Mouse (Mus musculus) G1E (cell line): ENCODE results near the gene Ppp1r32.

Source experiments
- CTCF ChIP-seq: IDR thresholded peaks from 2 replicates; pipeline ENCODE4 v1.5.1; 2012; ENCODE audit warnings: low read depth, low read length, inconsistent platforms, mixed read lengths
- GATA1 ChIP-seq: IDR thresholded peaks from 2 replicates; pipeline ENCODE4 v1.6.1; 2012; ENCODE audit warnings: borderline replicate concordance, low read length, inconsistent platforms, mixed read lengths
- GATA2 ChIP-seq: IDR thresholded peaks from 2 replicates; pipeline ENCODE4 v1.6.1; 2012; ENCODE audit warnings: low read depth, low read length, inconsistent platforms, borderline replicate concordance
- POLR2AphosphoS5 ChIP-seq: IDR thresholded peaks from 2 replicates; pipeline ENCODE4 v1.6.1; 2012; ENCODE audit warnings: low read depth, low read length, inconsistent platforms; ENCODE audit not compliant: insufficient replicate concordance
- TAL1 ChIP-seq: conservative IDR thresholded peaks from 2 replicates; pipeline ENCODE4 v1.6.1; 2012; ENCODE audit warnings: low read depth, low read length, inconsistent platforms, mixed read lengths

GRCm38 (mm10) chr19:10433879-10434540 is 48.7 kb downstream of the Ppp1r32 start:
- TF ChIP-seq CTCF (no peak), GATA2 (no peak), GATA1 (no peak), POLR2AphosphoS5 (no peak), TAL1 (no peak)
